Mouse (Mus musculus): ENCODE measurements around the gene Rbm19.

DNA sequence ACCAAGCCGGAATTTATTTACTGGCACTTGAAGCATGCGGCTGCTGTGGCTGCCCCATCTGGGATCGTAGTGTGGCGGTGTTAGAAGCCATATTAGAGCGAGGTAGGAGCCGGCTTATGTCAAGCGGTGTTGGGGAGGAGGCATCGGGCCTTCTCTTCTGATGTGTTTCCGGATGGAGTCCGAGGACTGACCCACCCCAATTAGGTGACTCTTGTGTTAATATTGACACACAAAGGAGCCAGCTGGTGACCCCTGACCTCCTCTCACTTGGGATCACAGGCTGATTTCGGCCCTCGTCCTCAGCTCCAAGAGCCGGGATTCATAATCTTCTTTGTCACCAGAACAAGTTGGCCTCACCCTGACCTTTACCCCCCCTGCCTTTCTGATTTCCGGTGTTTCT, 109.1 kb downstream of the Rbm19 start:
- TF ChIP-seq POLR2A (IDR thresholded peaks at IDR 0.05; ENCODE audit: control insufficient read depth in 1 of 2, insufficient read depth in 1 of 2, low read depth in 1 of 2, low read length in 2 of 2, poor library complexity in 1 of 2): no peak
- no peak for TF ChIP-seq POLR2AphosphoS5 (IDR thresholded peaks at IDR 0.05; ENCODE audit: borderline replicate concordance, low read depth, low read length)
- TF ChIP-seq ZNF384 (IDR thresholded peaks at IDR 0.05; ENCODE audit: low read depth, low read length): no peak
- TF ChIP-seq BHLHE40 (IDR thresholded peaks at IDR 0.05; ENCODE audit: borderline replicate concordance, low read depth, low read length): no peak
- TF ChIP-seq MXI1 (IDR thresholded peaks at IDR 0.05; ENCODE audit: low read depth, low read length): no peak
- TF ChIP-seq EP300 (IDR thresholded peaks at IDR 0.05; ENCODE audit: low read depth in 1 of 2, low read length in 2 of 2): no peak
- TF ChIP-seq NRF1 (IDR thresholded peaks at IDR 0.05; ENCODE audit: insufficient read depth, low read depth, low read length, poor library complexity, severe bottlenecking): no peak
- TF ChIP-seq USF1 (IDR thresholded peaks at IDR 0.05; ENCODE audit: low read depth, low read length): no peak
- TF ChIP-seq TAL1 (IDR thresholded peaks at IDR 0.05; ENCODE audit: low read length): no peak
- no peak for TF ChIP-seq GATA1 (IDR thresholded peaks at IDR 0.05; ENCODE audit: low read depth, low read length)
